Mouse (Mus musculus): ENCODE results near the gene Il6ra. TPM values are rescaled to one million over a fixed set of nuclear protein-coding genes. Genes with fewer than 3 reads are reported as not detected.

Gene Il6ra
- 1 to 10 TPM; 3.8 to 6.6 (median 5.3) TPM for total RNA-seq (2022)

DNA sequence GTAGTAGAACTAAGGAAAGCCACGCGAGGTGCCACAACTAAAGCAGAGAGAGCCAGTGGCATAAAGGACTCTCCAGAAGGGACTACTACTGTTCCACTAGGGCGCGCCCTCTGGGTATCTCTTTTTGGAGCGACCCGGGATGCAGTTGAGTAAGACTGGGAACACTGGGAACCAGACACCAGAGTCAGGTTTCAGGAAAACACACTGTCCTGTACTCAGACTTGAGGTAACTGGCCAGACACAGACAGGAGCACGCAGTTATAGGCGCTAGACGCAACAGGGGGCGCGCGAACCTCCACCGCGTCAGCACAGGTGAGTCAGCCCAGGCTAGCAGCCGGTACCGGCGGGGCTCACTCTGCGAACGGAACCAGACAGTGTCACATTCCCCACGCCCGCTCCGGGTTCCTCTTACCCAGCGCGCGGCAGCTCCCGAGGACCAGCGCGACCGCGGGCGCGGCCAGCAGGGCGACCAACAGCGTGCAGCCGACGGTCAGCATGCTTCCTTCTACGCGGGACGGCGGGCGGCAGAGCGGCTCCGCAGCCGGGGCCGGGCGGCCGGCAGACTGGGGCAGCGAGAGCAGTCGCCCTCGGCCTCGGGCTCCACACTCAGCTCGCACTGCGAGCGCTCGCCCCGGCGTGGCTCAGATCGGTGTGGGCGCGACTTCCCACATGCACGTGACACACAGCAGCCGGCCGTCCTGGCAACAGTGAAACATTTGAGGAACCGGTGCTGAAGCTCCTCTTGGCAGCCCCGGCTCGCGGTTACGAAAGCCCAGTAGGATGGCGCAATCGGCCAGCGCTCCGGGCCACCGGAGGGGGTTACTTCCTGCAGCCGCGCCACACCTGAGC is at the start of gene Il6ra:
Gene Il6ra, minus strand, starts transcription at position 654 of the 849 bp plus-strand sequence.
- DNase-seq (ENCODE audit: low spot score in 2 of 2) = peak; percentile 33 to 62

- DNase-seq (ENCODE audit: low spot score in 2 of 2) = no peak
Measured at GRCm38 (mm10) chr3:89962059-89962750, 49.2 kb upstream of the Il6ra start.

- no peak for DNase-seq (ENCODE audit: low spot score in 2 of 2)
Measured at GRCm38 (mm10) chr3:89961436-89961835, 48.4 kb upstream of the Il6ra start.

DNA sequence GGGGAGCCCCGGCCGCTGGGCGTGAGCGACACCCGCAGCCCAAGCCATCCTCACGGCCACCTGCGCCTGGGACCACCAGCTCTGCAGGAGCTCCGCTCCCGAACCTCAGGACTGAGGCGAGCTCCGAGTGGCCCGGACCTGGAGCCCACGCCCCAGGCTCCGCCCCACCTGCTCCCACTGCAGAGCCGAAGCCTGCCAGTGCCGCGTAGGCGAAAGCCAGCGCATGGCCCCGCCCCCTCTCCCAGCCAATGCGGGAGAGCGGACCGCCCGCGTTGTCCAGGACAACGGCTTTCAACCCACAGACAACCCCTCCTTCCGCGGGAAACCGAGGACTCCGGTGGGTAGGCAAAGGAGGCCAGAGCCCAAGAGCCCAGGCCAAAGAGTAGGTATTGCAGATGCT is 47.5 kb upstream of the Il6ra start:
- DNase-seq (ENCODE audit: low spot score in 2 of 2) = peak; percentile 77 to 96

DNA sequence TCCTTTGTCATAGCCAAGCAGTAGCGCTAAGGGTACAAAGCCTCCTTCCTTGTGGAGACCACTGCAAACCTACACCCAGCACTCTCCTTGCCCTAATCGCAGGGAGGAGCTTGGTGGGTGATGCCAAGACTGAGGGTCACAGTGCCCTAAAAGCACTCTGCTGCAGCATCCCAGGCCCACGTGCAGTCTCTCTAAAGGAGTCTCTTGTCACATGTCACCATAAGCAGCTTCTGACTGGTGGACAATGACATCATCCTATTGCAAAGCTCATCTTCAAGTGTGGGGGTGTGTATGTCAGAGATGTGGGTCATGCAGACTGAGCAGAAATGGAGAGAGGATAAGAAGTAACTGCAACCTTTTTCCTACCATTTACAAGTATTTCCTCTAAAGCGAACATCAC is 46.4 kb upstream of the Il6ra start:
- DNase-seq (ENCODE audit: low spot score in 2 of 2) = peak in 1 of 2 experiments; percentile 81

GRCm38 (mm10) chr3:89957880-89958279 is 44.9 kb upstream of the Il6ra start:
- DNase-seq (ENCODE audit: low spot score in 2 of 2) = no peak

GRCm38 (mm10) chr3:89956177-89956971 is 43.4 kb upstream of the Il6ra start:
- no peak for DNase-seq (ENCODE audit: low spot score in 2 of 2)

DNA sequence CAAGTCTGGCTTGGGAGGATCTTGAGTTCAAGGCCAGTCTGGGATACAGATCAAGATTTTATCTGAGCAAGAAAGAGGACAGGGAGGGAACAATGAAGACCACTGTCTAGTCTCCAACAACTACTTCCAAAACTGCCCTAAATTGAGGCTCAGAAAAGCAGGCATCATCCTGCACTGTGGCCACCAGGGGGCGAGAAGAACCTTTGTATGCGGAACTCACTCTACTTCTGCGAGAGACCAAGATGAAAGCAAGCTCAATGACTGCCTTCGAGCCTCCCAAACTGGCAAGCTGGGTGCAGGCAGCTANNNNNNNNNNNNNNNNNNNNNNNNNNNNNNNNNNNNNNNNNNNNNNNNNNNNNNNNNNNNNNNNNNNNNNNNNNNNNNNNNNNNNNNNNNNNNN is 40.4 kb upstream of the Il6ra start:
- no peak for DNase-seq (ENCODE audit: low spot score in 2 of 2)

- peak in 1 of 2 experiments; percentile 75 for DNase-seq (ENCODE audit: low spot score in 2 of 2)
Measured at GRCm38 (mm10) chr3:89948655-89949054, 35.7 kb upstream of the Il6ra start.

- DNase-seq (ENCODE audit: low spot score in 2 of 2) = no peak
Measured at GRCm38 (mm10) chr3:89948021-89948420, 35.0 kb upstream of the Il6ra start.

DNA sequence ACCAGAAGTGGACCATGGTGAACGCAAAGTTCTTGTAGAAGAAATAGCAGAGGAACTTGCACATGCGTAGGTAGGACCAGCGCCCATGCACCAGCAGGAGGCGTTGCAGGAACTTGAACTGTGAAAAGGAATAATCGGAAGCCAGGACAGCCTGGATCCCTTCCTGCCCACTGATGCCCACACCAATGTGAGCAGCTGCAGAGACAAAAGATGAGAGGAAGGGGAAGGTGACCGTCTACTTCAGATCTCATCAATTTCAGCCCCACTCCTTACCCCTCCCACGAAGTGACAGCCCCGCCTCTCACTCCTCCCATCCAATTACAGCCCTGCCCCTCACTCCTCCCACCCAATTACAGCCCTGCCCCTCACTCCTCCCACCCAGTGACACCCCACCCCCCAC is 32.0 kb upstream of the Il6ra start:
- DNase-seq (ENCODE audit: low spot score in 2 of 2) = no peak

GRCm38 (mm10) chr3:89942894-89943293 is 29.9 kb upstream of the Il6ra start:
- no peak for DNase-seq (ENCODE audit: low spot score in 2 of 2)

DNA sequence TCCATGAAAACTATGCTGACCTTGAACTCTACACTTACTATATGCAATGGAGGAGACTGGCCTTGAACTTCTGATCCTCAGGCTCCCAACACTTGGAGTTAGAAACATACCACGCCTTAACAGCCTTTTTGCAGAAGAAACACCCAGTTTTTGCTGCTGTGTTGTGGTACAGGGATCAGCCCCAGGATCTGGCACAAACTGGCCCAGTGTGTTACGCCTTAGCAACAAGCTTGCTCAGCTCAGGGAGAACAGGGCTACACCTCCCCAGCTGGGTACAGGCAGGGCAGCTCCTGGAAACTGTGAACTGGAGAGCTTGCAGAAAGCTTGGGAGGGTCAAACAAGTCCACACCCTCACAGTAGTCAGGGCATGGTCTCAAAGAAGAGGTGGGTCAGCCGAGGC is 23.5 kb upstream of the Il6ra start:
- no peak for DNase-seq (ENCODE audit: low spot score in 2 of 2)

DNA sequence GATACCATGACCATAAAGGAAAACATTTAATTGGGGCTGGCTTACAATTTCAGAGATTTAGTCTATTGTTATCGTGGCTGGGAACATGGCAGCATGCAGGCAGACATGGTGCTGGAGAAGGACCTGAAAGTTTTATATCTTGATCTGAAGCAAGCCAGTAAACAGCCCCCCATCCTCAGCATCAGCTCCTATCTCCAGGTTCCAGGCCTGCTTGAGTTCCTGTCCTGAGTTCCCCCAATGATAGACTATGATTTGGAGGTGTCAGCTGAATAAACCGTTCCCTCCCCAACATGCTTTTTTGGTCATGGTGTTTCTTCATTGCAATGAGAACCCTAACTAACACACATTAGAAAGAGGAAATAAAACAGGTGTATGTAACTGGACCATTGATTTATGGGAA is 19.9 kb upstream of the Il6ra start:
- DNase-seq (ENCODE audit: low spot score in 2 of 2) = no peak

DNA sequence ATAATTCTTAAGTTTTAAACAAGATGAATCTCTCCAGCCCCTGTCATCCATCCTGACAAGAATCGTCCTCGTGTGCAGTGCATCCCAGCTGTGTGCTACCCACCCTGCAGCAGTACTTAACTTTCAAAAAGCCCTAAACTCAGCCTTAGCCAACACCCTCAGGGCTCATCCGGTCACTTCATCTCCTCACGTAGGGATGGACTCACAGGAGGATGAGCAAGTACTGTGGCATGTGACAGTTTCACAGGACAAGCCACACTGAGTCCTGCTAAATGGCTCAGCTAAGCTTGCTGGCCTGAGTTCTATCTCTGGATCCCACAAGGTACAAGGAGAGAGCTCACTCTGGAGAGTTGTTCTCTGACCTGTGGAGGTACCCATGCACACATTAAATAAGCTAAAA is 16.0 kb upstream of the Il6ra start:
- DNase-seq (ENCODE audit: low spot score in 2 of 2) = no peak

DNA sequence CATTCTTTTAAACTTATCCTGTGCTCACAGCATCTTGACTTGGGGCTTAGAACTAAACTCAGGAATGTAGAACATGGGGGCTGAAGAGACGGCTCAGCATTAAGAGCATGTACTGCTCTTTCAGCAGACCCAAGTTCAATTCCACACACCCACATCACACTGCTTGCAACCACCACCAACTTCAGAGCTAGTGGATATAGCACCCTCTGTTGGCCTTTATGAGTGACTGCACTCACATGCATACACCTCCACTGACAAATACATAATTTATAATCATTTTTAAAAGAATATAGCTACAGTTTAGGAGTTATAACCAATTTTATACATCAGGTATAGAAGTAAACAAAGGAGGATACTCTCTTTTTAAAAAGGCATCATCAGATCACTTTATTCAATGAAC is 13.4 kb upstream of the Il6ra start:
- no peak for DNase-seq (ENCODE audit: low spot score in 2 of 2)

DNA sequence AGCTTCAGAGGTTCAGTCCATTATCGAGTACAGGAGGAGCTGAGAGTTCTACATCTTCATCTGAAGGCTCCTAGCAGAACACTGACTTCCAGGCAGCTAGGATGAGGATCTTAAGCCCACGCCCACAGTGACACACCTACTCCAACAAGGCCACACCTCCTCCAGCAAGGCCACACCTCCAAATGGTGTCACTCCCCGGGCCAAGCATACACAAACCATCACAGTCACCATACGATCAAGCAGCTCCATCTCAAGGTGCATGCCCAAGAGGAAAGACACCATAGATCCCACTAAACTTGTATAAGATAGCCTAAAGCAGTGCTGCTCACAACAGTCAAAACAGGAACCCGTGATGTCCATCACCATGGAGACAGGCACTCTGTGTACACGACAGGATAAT is 7.7 kb upstream of the Il6ra start:
- DNase-seq (ENCODE audit: low spot score in 2 of 2) = no peak

GRCm38 (mm10) chr3:89917408-89917807 is 4.4 kb upstream of the Il6ra start:
- no peak for DNase-seq (ENCODE audit: low spot score in 2 of 2)

DNA sequence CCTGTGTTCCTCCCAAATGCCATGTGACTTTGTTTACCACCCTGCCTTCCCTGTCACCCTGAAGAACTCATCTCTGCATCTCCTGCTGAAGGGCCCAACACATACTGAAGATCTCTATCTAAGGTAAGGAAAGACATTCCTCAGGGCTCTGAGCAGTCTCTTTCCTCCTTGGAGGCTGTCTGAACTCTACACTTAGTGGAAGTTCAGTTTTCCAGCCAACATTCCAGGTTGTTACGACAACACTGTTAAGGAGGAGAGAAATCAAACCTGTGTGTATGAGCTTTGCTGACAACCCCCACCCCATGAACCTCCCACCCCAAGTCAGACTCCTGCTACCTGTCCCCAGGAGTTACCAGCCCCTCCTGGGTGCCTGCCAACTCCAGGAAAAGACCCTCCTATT is 3.6 kb upstream of the Il6ra start:
- no peak for DNase-seq (ENCODE audit: low spot score in 2 of 2)

DNA sequence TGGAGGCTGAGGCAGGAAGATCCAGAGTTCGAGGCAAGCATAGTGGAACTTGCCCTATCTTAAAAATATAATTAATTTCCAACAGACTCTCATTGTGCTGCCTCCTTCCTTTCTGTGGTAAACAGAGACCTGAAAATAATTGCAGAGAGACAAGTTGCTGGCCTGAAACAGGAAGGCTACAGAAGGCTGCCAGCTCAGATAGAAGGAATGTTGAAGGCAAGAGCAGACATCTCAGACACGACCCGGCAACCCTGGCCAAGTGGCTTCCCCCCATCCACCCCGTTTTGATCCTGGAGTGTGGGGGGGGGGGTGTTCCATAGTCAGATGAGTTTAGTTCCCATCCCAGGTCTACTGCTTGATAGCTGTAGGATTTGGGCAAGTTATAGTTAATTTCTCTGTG is 1.7 kb upstream of the Il6ra start:
- no peak for DNase-seq (ENCODE audit: low spot score in 2 of 2)

- no peak for DNase-seq (ENCODE audit: low spot score in 2 of 2)
Measured at GRCm38 (mm10) chr3:89912108-89912542, 871 bp downstream of the Il6ra start.

DNA sequence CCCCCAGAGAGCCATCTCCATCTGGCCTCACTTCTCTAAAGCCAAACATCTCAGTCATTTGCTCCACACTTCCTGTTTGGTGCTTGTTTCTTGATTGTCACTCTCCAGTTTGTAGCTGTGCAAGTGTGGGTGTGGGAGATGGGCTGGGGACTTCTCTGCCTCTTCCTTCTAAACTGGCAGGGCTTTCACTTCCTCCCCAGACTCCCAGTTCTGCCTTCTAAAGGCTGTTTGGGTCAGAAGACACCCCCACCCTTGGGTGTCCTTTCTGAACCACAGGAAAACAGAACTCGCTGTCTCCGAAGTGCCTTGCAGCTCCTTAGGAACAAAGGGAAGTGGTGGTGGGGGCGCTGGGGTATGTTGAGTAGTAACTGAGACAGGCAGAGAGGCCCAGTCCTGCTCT is 1.8 kb downstream of the Il6ra start:
- DNase-seq (ENCODE audit: low spot score in 2 of 2) = peak in 1 of 2 experiments; percentile 19

All from left cerebral cortex, adult 8-10 months (tissue).